Mouse (Mus musculus): ENCODE measurements around the gene Xxylt1. TPM values are rescaled to one million over a fixed set of nuclear protein-coding genes. Genes with fewer than 3 reads are reported as not detected.
"Not testable (repeated sequence)": the region's sequence is repeated elsewhere in the genome, so short reads cannot be mapped to it uniquely, and the experiment has no call there.

The Xxylt1 gene
- total and polyA plus RNA-seq, 3 experiments: 4.0 to 7.4 (median 5.6) TPM

- H3K27me3 ChIP-seq (ENCODE audit: insufficient read depth, low read length): no peaks in the 10 kb centered on the region
- H3K4me3 ChIP-seq (ENCODE audit: low read depth, low read length): no peak overlapping the region
Measured at GRCm38 (mm10) chr16:31007582-31007981, 73.7 kb downstream of the Xxylt1 start.

GRCm38 (mm10) chr16:31005693-31006092, 75.5 kb downstream of the Xxylt1 start:
- H3K36me3 ChIP-seq (replicated peaks): peaks cover 63% of the 10 kb centered on the region
- H3K27me3 ChIP-seq (ENCODE audit: insufficient read depth, low read length): no peaks in the 10 kb centered on the region
- DNase-seq (ENCODE audit: low spot score): no peak
- no peaks in the 10 kb centered on the region for H3K9me3 ChIP-seq (replicated peaks)
- H3K4me3 ChIP-seq (ENCODE audit: low read depth, low read length): no peak overlapping the region
- no peak for TF ChIP-seq TAL1 (conservative IDR thresholded peaks at IDR 0.05; ENCODE audit: low read depth, low read length)
- TF ChIP-seq CTCF (IDR thresholded peaks at IDR 0.05; ENCODE audit: low read depth, low read length): no peak
- no peak for TF ChIP-seq GATA1 (IDR thresholded peaks at IDR 0.05; ENCODE audit: borderline replicate concordance, low read length)
- no peak for ATAC-seq (ENCODE audit: extremely low read depth, insufficient number of reproducible peaks, low FRiP score, poor library complexity, severe bottlenecking)
- H3K4me1 ChIP-seq (ENCODE audit: insufficient read depth, low read depth, low read length): peaks cover 21% of the 10 kb centered on the region

More at GRCm38 (mm10) chr16:31007582-31007981, 73.7 kb downstream of the Xxylt1 start:
- no peaks in the 10 kb centered on the region for H3K9me3 ChIP-seq (replicated peaks)
- ATAC-seq (ENCODE audit: extremely low read depth, insufficient number of reproducible peaks, low FRiP score, poor library complexity, severe bottlenecking) (no peak), DNase-seq (ENCODE audit: low spot score) (no peak)
- TF ChIP-seq POLR2AphosphoS5 (IDR thresholded peaks at IDR 0.05; ENCODE audit: insufficient replicate concordance, low read depth, low read length): no peak
- TF ChIP-seq CTCF (IDR thresholded peaks at IDR 0.05; ENCODE audit: low read depth, low read length): no peak
- TF ChIP-seq GATA2 (IDR thresholded peaks at IDR 0.05; ENCODE audit: borderline replicate concordance, low read depth, low read length): no peak
- TF ChIP-seq GATA1 (IDR thresholded peaks at IDR 0.05; ENCODE audit: borderline replicate concordance, low read length): no peak
- no peak for TF ChIP-seq TAL1 (conservative IDR thresholded peaks at IDR 0.05; ENCODE audit: low read depth, low read length)
- peaks cover 14% of the 10 kb centered on the region for H3K4me1 ChIP-seq (ENCODE audit: insufficient read depth, low read depth, low read length)
- peaks cover 67% of the 10 kb centered on the region for H3K36me3 ChIP-seq (replicated peaks)

GRCm38 (mm10) chr16:31004321-31004682, 76.9 kb downstream of the Xxylt1 start:
- no peak for DNase-seq (ENCODE audit: low spot score)
- Histone ChIP-seq H3K9me3 (replicated peaks) (no peaks in the 10 kb centered on the region), H3K4me3 (ENCODE audit: low read depth, low read length) (no peak overlapping the region), H3K27me3 (ENCODE audit: insufficient read depth, low read length) (no peaks in the 10 kb centered on the region), H3K36me3 (replicated peaks) (peaks cover 56% of the 10 kb centered on the region), H3K4me1 (ENCODE audit: insufficient read depth, low read depth, low read length) (peaks cover 21% of the 10 kb centered on the region)
- no peak for ATAC-seq (ENCODE audit: extremely low read depth, insufficient number of reproducible peaks, low FRiP score, poor library complexity, severe bottlenecking)
- TF ChIP-seq TAL1 (conservative IDR thresholded peaks at IDR 0.05; ENCODE audit: low read depth, low read length) (no peak), POLR2AphosphoS5 (IDR thresholded peaks at IDR 0.05; ENCODE audit: insufficient replicate concordance, low read depth, low read length) (no peak), GATA2 (IDR thresholded peaks at IDR 0.05; ENCODE audit: borderline replicate concordance, low read depth, low read length) (no peak), GATA1 (IDR thresholded peaks at IDR 0.05; ENCODE audit: borderline replicate concordance, low read length) (no peak), CTCF (IDR thresholded peaks at IDR 0.05; ENCODE audit: low read depth, low read length) (no peak)

- peaks cover 21% of the 10 kb centered on the region for H3K4me1 ChIP-seq (ENCODE audit: insufficient read depth, low read depth, low read length)
- H3K4me3 ChIP-seq (ENCODE audit: low read depth, low read length); ATAC-seq (ENCODE audit: extremely low read depth, insufficient number of reproducible peaks, low FRiP score, poor library complexity, severe bottlenecking); H3K27me3 ChIP-seq (ENCODE audit: insufficient read depth, low read length); H3K9me3 ChIP-seq (replicated peaks); DNase-seq (ENCODE audit: low spot score): not testable (repeated sequence)
- peaks cover 57% of the 10 kb centered on the region for H3K36me3 ChIP-seq (replicated peaks)
Measured at GRCm38 (mm10) chr16:31003592-31004320, 77.5 kb downstream of the Xxylt1 start.

GRCm38 (mm10) chr16:31002926-31003325, 78.3 kb downstream of the Xxylt1 start:
- no peaks in the 10 kb centered on the region for H3K27me3 ChIP-seq (ENCODE audit: insufficient read depth, low read length)
- H3K36me3 ChIP-seq (replicated peaks): peaks cover 54% of the 10 kb centered on the region
- no peak for DNase-seq (ENCODE audit: low spot score)
- no peak overlapping the region for H3K4me3 ChIP-seq (ENCODE audit: low read depth, low read length)
- H3K4me1 ChIP-seq (ENCODE audit: insufficient read depth, low read depth, low read length): peaks cover 21% of the 10 kb centered on the region
- TF ChIP-seq POLR2AphosphoS5 (IDR thresholded peaks at IDR 0.05; ENCODE audit: insufficient replicate concordance, low read depth, low read length) (no peak), TAL1 (conservative IDR thresholded peaks at IDR 0.05; ENCODE audit: low read depth, low read length) (no peak), GATA1 (IDR thresholded peaks at IDR 0.05; ENCODE audit: borderline replicate concordance, low read length) (no peak), GATA2 (IDR thresholded peaks at IDR 0.05; ENCODE audit: borderline replicate concordance, low read depth, low read length) (no peak), CTCF (IDR thresholded peaks at IDR 0.05; ENCODE audit: low read depth, low read length) (no peak)
- H3K9me3 ChIP-seq (replicated peaks): no peaks in the 10 kb centered on the region
- ATAC-seq (ENCODE audit: extremely low read depth, insufficient number of reproducible peaks, low FRiP score, poor library complexity, severe bottlenecking): no peak

GRCm38 (mm10) chr16:31002117-31002516, 79.1 kb downstream of the Xxylt1 start:
- no peak for TF ChIP-seq POLR2AphosphoS5 (IDR thresholded peaks at IDR 0.05; ENCODE audit: insufficient replicate concordance, low read depth, low read length)
- no peak for TF ChIP-seq CTCF (IDR thresholded peaks at IDR 0.05; ENCODE audit: low read depth, low read length)
- TF ChIP-seq TAL1 (conservative IDR thresholded peaks at IDR 0.05; ENCODE audit: low read depth, low read length): no peak
- TF ChIP-seq GATA2 (IDR thresholded peaks at IDR 0.05; ENCODE audit: borderline replicate concordance, low read depth, low read length): no peak
- no peak for TF ChIP-seq GATA1 (IDR thresholded peaks at IDR 0.05; ENCODE audit: borderline replicate concordance, low read length)
- H3K36me3 ChIP-seq (replicated peaks): peaks cover 47% of the 10 kb centered on the region
- no peak for ATAC-seq (ENCODE audit: extremely low read depth, insufficient number of reproducible peaks, low FRiP score, poor library complexity, severe bottlenecking)

More at GRCm38 (mm10) chr16:31002117-31002516, 79.1 kb downstream of the Xxylt1 start:
- Histone ChIP-seq H3K4me3 (ENCODE audit: low read depth, low read length) (no peak overlapping the region), H3K27me3 (ENCODE audit: insufficient read depth, low read length) (no peaks in the 10 kb centered on the region), H3K4me1 (ENCODE audit: insufficient read depth, low read depth, low read length) (peaks cover 24% of the 10 kb centered on the region), H3K9me3 (replicated peaks) (no peaks in the 10 kb centered on the region)
- no peak for DNase-seq (ENCODE audit: low spot score)

All from G1E (cell line).